Mouse (Mus musculus) stomach, postnatal 0 days (tissue): ENCODE data around the gene Map1b. TPM values are rescaled to one million over a fixed set of nuclear protein-coding genes. Genes with fewer than 3 reads are reported as not detected.
A peak's percentile ranks its signal among the peaks of the same experiment; 100 is the strongest.

Experiments used
- ATAC-seq: fragments of 200-750 bp; cut with Nextera tagmentation; 2 replicates; pipeline ENCODE4 v1.8.0; 2017; ENCODE audit not compliant: low FRiP score, low TSS enrichment
- DNase-seq: peaks from one replicate; pipeline ENCODE4 v3.0.0-alpha.2; 2016; ENCODE audit warnings: low spot score
- H3K27ac ChIP-seq: fragments of 300-500 bp; sonication (generic); replicated peaks from 2 replicates; pipeline ENCODE4 v1.5.1; 2014; ENCODE audit warnings: mild to moderate bottlenecking, control low read depth
- H3K27me3 ChIP-seq: fragments of 300-500 bp; sonication (generic); 2 replicates; pipeline ENCODE4 v1.6.1; 2014; ENCODE audit warnings: low read length; ENCODE audit not compliant: control insufficient read depth, insufficient read depth
- H3K36me3 ChIP-seq: fragments of 300-500 bp; sonication (generic); 2 replicates; pipeline ENCODE4 v1.6.1; 2014; ENCODE audit warnings: low read length, mixed read lengths; ENCODE audit not compliant: control insufficient read depth, insufficient read depth
- H3K4me1 ChIP-seq: fragments of 300-500 bp; sonication (generic); replicated peaks from 2 replicates; pipeline ENCODE4 v1.6.1; 2014; ENCODE audit warnings: antibody characterized with exemption; ENCODE audit not compliant: control insufficient read depth, insufficient read depth
- H3K4me2 ChIP-seq: fragments of 300-500 bp; sonication (generic); replicated peaks from 2 replicates; pipeline ENCODE4 v1.6.1; 2014; ENCODE audit warnings: low read depth, mild to moderate bottlenecking, control low read depth, moderate library complexity
- H3K4me3 ChIP-seq: fragments of 300-500 bp; sonication (generic); 2 replicates; pipeline ENCODE4 v1.5.1; 2014; ENCODE audit warnings: low read depth, low read length, control low read depth
- H3K9ac ChIP-seq: fragments of 300-500 bp; sonication (generic); 2 replicates; pipeline ENCODE4 v1.6.1; 2014; ENCODE audit warnings: mild to moderate bottlenecking, low read length, control low read depth, mixed read lengths
- H3K9me3 ChIP-seq: fragments of 300-500 bp; sonication (generic); 2 replicates; pipeline ENCODE4 v1.6.1; 2016; ENCODE audit warnings: low read length; ENCODE audit not compliant: control insufficient read depth
- CTCF ChIP-seq: IDR thresholded peaks from 2 replicates; pipeline ENCODE4 v1.5.1; 2016; ENCODE audit warnings: antibody characterized with exemption, low read depth, mild to moderate bottlenecking, moderate library complexity
- EP300 ChIP-seq: optimal IDR thresholded peaks from 2 replicates; pipeline ENCODE3; 2016; ENCODE audit warnings: antibody characterized with exemption
- WGBS: fragments of 180-500 bp; shearing (Covaris S2); extraction: QIAGEN DNeasy Blood & Tissue Kit; methylation state at CpG from one replicate; pipeline ENCODE4 v1.1.7; 2014; 5-methylcytosine and 5-hydroxymethylcytosine counted together
- polyA plus RNA-seq: library from polyadenylated mRNA; unstranded; fragments of >200 nt; fragmentation: Nextera tagmentation; extraction: Ambion mirVana; gene quantifications from 2 replicates; pipeline ENCODE4 v1.2.1, GENCODE M21; 2015

Gene Map1b
- polyA plus RNA-seq, 1 experiment from 2014 or later, result 63.8 TPM

DNA sequence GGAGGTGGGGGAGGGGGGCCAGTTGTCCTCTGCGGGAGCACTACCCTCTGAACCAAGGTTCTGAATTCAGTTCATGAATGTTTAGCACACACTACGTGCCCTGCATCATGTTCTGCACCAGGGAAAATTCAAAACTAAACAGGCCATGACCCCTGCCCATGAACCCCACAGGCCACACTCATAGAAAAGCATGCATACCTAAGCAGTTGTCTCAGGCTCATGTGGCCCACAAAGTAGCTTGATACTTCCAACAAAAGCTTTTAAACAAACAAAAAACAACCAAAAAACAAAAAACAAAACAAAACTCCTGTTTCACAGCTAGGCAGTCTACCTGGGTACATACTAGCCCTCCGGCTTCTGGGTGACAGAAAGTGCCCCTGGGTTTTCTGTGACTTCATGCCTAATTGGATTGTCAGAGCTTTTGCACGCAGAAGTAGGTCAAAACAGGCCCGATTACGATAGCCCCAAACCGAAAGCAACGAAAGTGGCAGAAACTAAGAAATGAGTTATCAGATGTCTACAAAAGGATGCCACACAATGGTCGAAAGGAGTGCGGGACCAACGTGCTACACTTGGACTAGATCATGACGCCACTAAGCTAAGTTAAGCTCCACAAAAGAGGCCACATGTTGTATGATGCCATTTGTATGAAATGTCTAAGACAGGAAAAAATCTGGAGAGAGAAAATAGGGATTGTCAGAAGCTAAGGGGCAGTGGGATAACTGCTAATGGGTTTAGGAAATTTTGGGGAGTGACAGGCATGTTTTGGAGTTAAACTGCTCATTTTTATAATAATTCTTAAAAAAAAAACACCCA, 73.7 kb downstream of the Map1b start:
- no peak overlapping the region for H3K27ac ChIP-seq
- H3K27me3 ChIP-seq, result no peaks in the 10 kb centered on the region
- TF ChIP-seq CTCF, result no peak
- ATAC-seq, result no peak
- 81% methylated on average over 12 of the region's 12 CpGs for WGBS
- no peaks in the 10 kb centered on the region for H3K4me1 ChIP-seq
- H3K9me3 ChIP-seq, result no peaks in the 10 kb centered on the region
- H3K36me3 ChIP-seq, result no peaks in the 10 kb centered on the region
- H3K4me2 ChIP-seq, result no peak overlapping the region
- no peak overlapping the region for H3K4me3 ChIP-seq
- H3K9ac ChIP-seq, result no peak overlapping the region
- DNase-seq, result no peak

DNA sequence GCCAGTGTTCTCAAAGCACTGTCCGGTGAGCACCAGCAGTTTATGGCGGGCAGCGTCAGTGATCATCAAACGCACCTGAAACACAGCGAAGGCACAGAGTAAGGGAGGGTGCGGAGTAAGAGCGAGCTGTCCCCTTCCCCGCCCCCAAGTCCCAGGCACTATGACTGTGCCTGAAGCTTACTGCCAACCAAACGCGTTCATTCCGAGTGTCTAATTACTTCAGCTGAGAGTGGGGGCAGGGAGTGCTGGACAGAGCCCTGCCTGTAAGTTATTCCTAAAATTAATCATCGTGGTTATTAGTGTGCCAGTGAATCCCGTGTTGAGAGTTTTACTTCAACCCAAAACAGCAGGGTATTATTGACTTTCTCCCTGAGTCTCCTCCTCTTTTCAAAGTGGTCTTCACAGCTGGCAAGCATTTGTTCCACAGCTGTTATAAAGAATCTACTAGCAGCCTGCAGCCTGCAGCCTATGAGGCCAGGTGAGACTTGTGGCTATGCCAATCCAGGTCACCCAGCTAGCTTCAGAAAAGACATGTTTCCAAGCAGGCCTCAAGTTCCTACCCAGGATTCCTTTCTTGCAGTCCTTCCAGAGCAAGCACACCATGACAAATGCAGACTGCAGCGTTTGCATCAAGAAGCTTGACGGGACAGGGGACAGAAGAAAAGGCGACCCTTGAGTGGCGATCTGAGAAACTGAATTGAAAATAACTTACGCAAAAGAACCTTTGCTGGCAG, 74.5 kb downstream of the Map1b start:
- Histone ChIP-seq H3K27ac (no peak overlapping the region), H3K4me3 (no peak overlapping the region), H3K9me3 (no peaks in the 10 kb centered on the region), H3K4me1 (no peaks in the 10 kb centered on the region), H3K36me3 (no peaks in the 10 kb centered on the region), H3K27me3 (no peaks in the 10 kb centered on the region), H3K4me2 (no peak overlapping the region), H3K9ac (no peak overlapping the region)
- ATAC-seq, result no peak
- no peak for DNase-seq
- 68% methylated on average over 18 of the region's 18 CpGs for WGBS
- TF ChIP-seq EP300 (no peak), CTCF (no peak)

DNA sequence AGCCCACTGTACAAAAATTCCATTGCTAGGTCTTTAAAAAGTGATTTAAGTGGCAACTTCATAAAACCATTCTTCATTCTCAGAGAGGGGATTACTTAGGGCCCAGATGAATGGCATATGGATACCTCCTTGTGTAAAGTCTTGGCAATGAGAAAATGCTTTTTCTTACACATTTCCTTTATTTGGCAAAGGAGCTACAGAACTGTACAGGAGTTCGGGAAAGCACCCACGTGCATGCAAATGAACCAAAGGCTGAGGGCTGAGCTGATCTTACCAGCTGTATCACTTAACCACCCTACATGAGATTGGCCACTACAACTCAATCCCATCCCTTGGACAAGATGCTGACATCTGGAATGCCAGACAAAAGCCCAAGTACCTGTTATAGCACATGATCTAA, 76.1 kb downstream of the Map1b start:
- Histone ChIP-seq H3K4me1 (no peaks in the 10 kb centered on the region), H3K4me2 (no peak overlapping the region), H3K27ac (no peak overlapping the region), H3K36me3 (no peaks in the 10 kb centered on the region), H3K9me3 (no peaks in the 10 kb centered on the region), H3K4me3 (no peak overlapping the region), H3K9ac (no peak overlapping the region), H3K27me3 (no peaks in the 10 kb centered on the region)
- 78% methylated on average over 2 of the region's 2 CpGs for WGBS
- ATAC-seq (no peak), DNase-seq (no peak)
- no peak for TF ChIP-seq EP300
- no peak for TF ChIP-seq CTCF

DNA sequence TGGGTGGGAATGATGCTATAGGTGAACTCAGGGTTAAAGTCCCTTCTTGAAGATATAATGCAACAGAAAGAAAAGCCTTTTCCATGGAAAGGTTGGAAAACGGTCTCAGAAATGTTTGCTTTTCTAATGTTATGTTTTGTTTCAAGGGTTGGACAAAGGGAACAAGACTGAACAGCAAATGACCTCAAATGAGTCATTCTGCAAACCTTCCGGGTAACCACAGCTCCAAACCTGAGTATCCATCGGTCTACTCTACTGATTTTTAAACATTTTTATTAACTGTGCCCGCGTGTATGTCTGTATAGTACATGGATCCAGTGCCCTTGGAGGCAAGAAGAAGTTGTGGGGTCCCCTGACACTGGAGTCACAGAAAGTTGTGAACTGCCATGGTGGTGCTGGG, 77.0 kb downstream of the Map1b start:
- ATAC-seq (peak; percentile 60; the same call in 1 of the 2 replicates), DNase-seq (no peak)
- no peak overlapping the region for H3K4me2 ChIP-seq
- H3K4me3 ChIP-seq, result no peak overlapping the region
- 0 out of 2 replicates have a peak, but pooled peaks cover 3% of the 10 kb centered on the region for H3K36me3 ChIP-seq
- H3K27me3 ChIP-seq, result no peaks in the 10 kb centered on the region
- H3K4me1 ChIP-seq, result no peaks in the 10 kb centered on the region
- no peak for TF ChIP-seq EP300
- TF ChIP-seq CTCF, result no peak
- H3K9me3 ChIP-seq, result no peaks in the 10 kb centered on the region
- no peak overlapping the region for H3K9ac ChIP-seq
- WGBS, result 74% methylated on average over 5 of the region's 5 CpGs
- H3K27ac ChIP-seq, result no peak overlapping the region

DNA sequence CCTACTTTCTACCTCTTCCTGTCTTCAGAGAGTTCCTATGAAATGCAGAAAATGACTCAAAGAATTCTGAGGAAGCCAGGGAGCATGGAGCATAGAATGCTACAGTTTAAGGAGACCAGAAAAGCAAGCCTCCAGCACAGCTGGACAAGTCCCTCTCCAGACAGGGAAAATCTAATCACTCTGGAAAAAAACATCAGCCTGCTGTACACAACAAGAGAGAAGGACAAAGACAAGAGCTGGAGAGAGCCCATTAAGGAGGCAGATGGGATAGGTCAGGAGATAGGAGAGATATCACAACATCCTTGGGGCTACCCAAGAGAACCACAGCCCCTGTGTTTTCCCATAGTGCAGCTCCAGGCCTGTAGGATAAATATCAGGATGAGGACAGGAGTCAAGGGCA, 79.3 kb downstream of the Map1b start:
- no peak for TF ChIP-seq EP300
- no peak for TF ChIP-seq CTCF
- H3K4me1 ChIP-seq, result no peaks in the 10 kb centered on the region
- no peak for ATAC-seq
- H3K27ac ChIP-seq, result no peak overlapping the region
- H3K4me2 ChIP-seq, result no peak overlapping the region
- H3K27me3 ChIP-seq, result no peaks in the 10 kb centered on the region
- H3K9ac ChIP-seq, result no peak overlapping the region
- H3K9me3 ChIP-seq, result no peaks in the 10 kb centered on the region
- 0 out of 2 replicates have a peak, but pooled peaks cover 3% of the 10 kb centered on the region for H3K36me3 ChIP-seq
- H3K4me3 ChIP-seq, result no peak overlapping the region
- DNase-seq, result no peak

DNA sequence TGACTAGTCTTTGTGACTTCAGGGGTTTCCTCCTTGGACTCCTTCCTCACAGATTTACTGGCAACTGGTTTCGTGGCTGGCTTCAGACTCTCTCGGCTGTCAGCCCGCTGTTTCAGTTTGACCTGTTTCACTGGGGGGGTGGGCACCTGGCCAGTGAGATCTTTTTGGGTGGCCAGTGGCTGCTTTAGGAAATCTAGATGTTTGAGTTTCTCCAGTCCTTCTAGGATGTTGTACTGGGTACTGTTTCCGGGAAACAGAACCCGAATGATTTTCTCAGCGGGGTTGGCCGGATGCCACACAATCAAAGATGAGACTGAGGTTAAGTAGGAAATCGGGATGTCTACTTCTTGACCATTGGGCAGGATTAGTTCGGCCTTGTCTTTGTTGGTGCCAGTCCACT, 81.8 kb downstream of the Map1b start:
- 96% methylated on average over 9 of the region's 9 CpGs for WGBS
- Histone ChIP-seq H3K27ac (no peak overlapping the region), H3K9ac (no peak overlapping the region), H3K4me1 (no peaks in the 10 kb centered on the region), H3K4me3 (no peak overlapping the region), H3K36me3 (peaks cover 5% of the 10 kb centered on the region; the same call in 1 of the 2 replicates), H3K9me3 (no peaks in the 10 kb centered on the region), H3K27me3 (no peaks in the 10 kb centered on the region), H3K4me2 (no peak overlapping the region)
- DNase-seq, result no peak
- no peak for TF ChIP-seq CTCF
- TF ChIP-seq EP300, result no peak
- no peak for ATAC-seq
